ENCODE assay signal across 8 mouse cellular contexts in the genomic region with DNA sequence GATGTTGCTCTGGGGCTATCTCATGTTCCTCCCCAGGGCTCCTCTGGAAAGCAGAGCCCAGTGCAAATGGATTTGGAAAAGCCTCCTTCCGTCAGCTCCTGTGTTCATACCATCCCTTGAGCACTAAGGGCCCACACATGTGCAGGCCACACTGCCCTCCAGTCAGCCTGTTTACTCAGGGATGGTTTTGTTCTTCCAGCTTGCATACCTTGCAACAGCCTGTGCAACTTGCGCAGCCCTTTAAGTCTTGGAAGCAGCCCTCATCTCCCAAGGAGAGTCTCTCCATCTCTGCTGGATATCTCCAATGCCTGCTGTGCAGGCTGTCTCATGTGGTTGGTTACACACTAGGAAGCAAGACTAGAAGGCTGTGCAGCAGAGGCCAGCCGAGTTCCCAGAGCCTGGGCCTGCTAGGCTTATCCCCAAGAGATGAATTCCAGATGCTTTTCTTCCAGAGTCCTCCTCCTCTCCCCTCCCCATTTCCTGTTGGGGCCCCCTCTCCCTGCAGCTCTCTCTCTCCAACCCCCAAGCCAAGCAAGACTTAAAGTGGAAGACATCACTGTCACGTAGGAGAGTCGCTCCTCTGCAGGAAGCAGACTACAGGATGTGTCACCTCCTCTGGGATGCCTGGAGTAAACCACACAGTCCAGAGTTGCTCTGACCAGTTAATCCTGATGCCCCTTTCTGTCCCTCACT. TPM values are rescaled to one million over a fixed set of nuclear protein-coding genes. Genes with fewer than 3 reads are reported as not detected.
DNase-seq lines count a peak whose midpoint lies in the region; ATAC-seq and TF ChIP-seq lines count a peak whose summit lies in the region.

No protein-coding gene starts in this region.

- H3K27ac ChIP-seq in limb, embryonic 13.5 days, result peak overlapping the region; percentile 94
- H3K27ac ChIP-seq in small intestine, adult 2 months (ENCODE audit: insufficient read depth, low read depth, low read length), result peak overlapping the region; percentile 32; the same call in 1 of the 2 replicates

- no peaks in the 10 kb centered on the region for H3K36me3 ChIP-seq in limb, embryonic 13.5 days
- no peaks in the 10 kb centered on the region for H3K36me3 ChIP-seq in small intestine, adult 2 months (ENCODE audit: control insufficient read depth, insufficient read depth, low read length)

- H3K4me3 ChIP-seq in limb, embryonic 13.5 days, result no peak overlapping the region
- H3K4me3 ChIP-seq in small intestine, adult 2 months (ENCODE audit: low read depth, low read length), result no peak overlapping the region

- H3K4me2 ChIP-seq in limb, embryonic 13.5 days (replicated peaks), result peak overlapping the region; percentile 42

- intact Hi-C loops in left cerebral cortex, postnatal 4 days (cut with DNase I), result no loop called here

- peak; percentile 91 for DNase-seq in 3T3-L1 (ENCODE audit: low read depth, low spot score)
- peak; percentile 78 for DNase-seq in embryo, embryonic 9.5 days (ENCODE audit: extremely low spot score)
- peak; percentile 66 for DNase-seq in heart, postnatal 4 days
- DNase-seq in spleen, postnatal 14 days (ENCODE audit: low spot score in 2 of 2), result no peak
- no peak for DNase-seq in spleen, adult 18-20 months
- DNase-seq in left cerebral cortex, postnatal 4 days, result no peak

- no peaks in the 10 kb centered on the region for H3K9me3 ChIP-seq in limb, embryonic 13.5 days

- H3K4me1 ChIP-seq in limb, embryonic 13.5 days, result peaks cover 48% of the 10 kb centered on the region
- H3K4me1 ChIP-seq in small intestine, adult 2 months (ENCODE audit: control insufficient read depth, insufficient read depth, insufficient read length, low read length), result peaks cover 6% of the 10 kb centered on the region; the same call in 1 of the 2 replicates

- no peak for TF ChIP-seq CTCF in small intestine, adult 2 months (IDR thresholded peaks at IDR 0.05; ENCODE audit: extremely low read depth, insufficient read length, insufficient replicate concordance, low read depth, low read length)

- TF ChIP-seq POLR2A in small intestine, adult 2 months (IDR thresholded peaks at IDR 0.05; ENCODE audit: low read depth, low read length), result no peak

- 12% methylated on average over 5 of the region's 5 CpGs for WGBS in limb, embryonic 13.5 days
- WGBS in small intestine, adult 2 months, result 82% methylated on average over 5 of the region's 5 CpGs

- peak; percentile 87 for ATAC-seq in limb, embryonic 13.5 days (ENCODE audit: low FRiP score, low read depth)

- no peaks in the 10 kb centered on the region for H3K27me3 ChIP-seq in limb, embryonic 13.5 days
- no peaks in the 10 kb centered on the region for H3K27me3 ChIP-seq in small intestine, adult 2 months (ENCODE audit: control insufficient read depth, insufficient read depth, low read length)

- H3K9ac ChIP-seq in limb, embryonic 13.5 days, result no peak overlapping the region

RNA-seq across cellular contexts. Expression of gene Sowahb, which starts 47.2 kb away (rescaled TPM):
- total RNA-seq in heart, postnatal 4 days (2021), result under 1 TPM in 1 of 2 experiments, not detected in 1; 0.10 TPM
- 0.19 and 0.43 TPM in 2 replicates for polyA plus RNA-seq in limb, embryonic 13.5 days (2015; fragmentation: Nextera tagmentation; extraction: Ambion mirVana)
- 15.4 and 33.6 TPM in 2 replicates for polyA plus RNA-seq in small intestine, adult 2 months (2012; rRNA removed)
- total RNA-seq in left cerebral cortex, postnatal 4 days (2021), result under 1 TPM; 0.64 to 0.74 TPM

Comparison
In these comparisons a context has a peak if more than half of its experiments do, and no peak if none do; other contexts are left out.
1. DNase-seq: peak in 3T3-L1 (single experiment), embryo, embryonic 9.5 days (single experiment) and heart, postnatal 4 days (single experiment); none in spleen, postnatal 14 days (0 of 2), spleen, adult 18-20 months (0 of 2) and left cerebral cortex, postnatal 4 days (single experiment).